Mouse (Mus musculus) liver, embryonic 16.5 days (tissue): ENCODE measurements around the gene Cldn12. TPM values are rescaled to one million over a fixed set of nuclear protein-coding genes. Genes with fewer than 3 reads are reported as not detected.

Experiments
- ATAC-seq: fragments of 200-750 bp; cut with Nextera tagmentation; 2 replicates; pipeline ENCODE4 v1.8.0; 2017; ENCODE audit warnings: low read depth, mild to moderate bottlenecking, moderate number of reproducible peaks, moderate library complexity
- H3K27ac ChIP-seq: fragments of 300-500 bp; sonication (generic); 2 replicates; pipeline ENCODE4 v1.5.1; 2014; ENCODE audit warnings: mild to moderate bottlenecking, low read length
- H3K27me3 ChIP-seq: fragments of 300-500 bp; sonication (generic); 2 replicates; pipeline ENCODE4 v1.6.1; 2014; ENCODE audit warnings: low read depth, low read length, mixed read lengths; ENCODE audit not compliant: control insufficient read depth, insufficient read depth
- H3K36me3 ChIP-seq: fragments of 300-500 bp; sonication (generic); 2 replicates; pipeline ENCODE4 v1.6.1; 2014; ENCODE audit warnings: mild to moderate bottlenecking; ENCODE audit not compliant: control insufficient read depth, insufficient read depth
- H3K4me1 ChIP-seq: fragments of 300-500 bp; sonication (generic); 2 replicates; pipeline ENCODE4 v1.6.1; 2014; ENCODE audit warnings: low read depth, low read length, mixed read lengths; ENCODE audit not compliant: control insufficient read depth
- H3K4me2 ChIP-seq: fragments of 300-500 bp; sonication (generic); 2 replicates; pipeline ENCODE4 v1.6.1; 2014; ENCODE audit warnings: low read depth, low read length, mixed read lengths
- H3K4me3 ChIP-seq: fragments of 300-500 bp; sonication (generic); 2 replicates; pipeline ENCODE4 v1.5.1; 2014; ENCODE audit warnings: low read depth, mild to moderate bottlenecking, low read length
- H3K9ac ChIP-seq: fragments of 300-500 bp; sonication (generic); 2 replicates; pipeline ENCODE4 v1.6.1; 2014; ENCODE audit warnings: low read depth, low read length
- H3K9me3 ChIP-seq: fragments of 300-500 bp; sonication (generic); replicated peaks from 2 replicates; pipeline ENCODE4 v1.6.1; 2016; ENCODE audit warnings: low read length; ENCODE audit not compliant: control insufficient read depth
- WGBS: fragments of 180-500 bp; shearing (Covaris S2); extraction: QIAGEN DNeasy Blood & Tissue Kit; methylation state at CpG from one replicate; pipeline ENCODE4 v1.1.7; 2014; ENCODE audit not compliant: insufficient replicate concordance; 5-methylcytosine and 5-hydroxymethylcytosine counted together
- polyA plus RNA-seq: library from polyadenylated mRNA; unstranded; fragments of >200 nt; fragmentation: Nextera tagmentation; extraction: Ambion mirVana; gene quantifications from 2 replicates; pipeline ENCODE4 v1.2.1, GENCODE M21; 2015

The Cldn12 gene
- polyA plus RNA-seq = 12.1 and 13.5 TPM in 2 replicates

DNA sequence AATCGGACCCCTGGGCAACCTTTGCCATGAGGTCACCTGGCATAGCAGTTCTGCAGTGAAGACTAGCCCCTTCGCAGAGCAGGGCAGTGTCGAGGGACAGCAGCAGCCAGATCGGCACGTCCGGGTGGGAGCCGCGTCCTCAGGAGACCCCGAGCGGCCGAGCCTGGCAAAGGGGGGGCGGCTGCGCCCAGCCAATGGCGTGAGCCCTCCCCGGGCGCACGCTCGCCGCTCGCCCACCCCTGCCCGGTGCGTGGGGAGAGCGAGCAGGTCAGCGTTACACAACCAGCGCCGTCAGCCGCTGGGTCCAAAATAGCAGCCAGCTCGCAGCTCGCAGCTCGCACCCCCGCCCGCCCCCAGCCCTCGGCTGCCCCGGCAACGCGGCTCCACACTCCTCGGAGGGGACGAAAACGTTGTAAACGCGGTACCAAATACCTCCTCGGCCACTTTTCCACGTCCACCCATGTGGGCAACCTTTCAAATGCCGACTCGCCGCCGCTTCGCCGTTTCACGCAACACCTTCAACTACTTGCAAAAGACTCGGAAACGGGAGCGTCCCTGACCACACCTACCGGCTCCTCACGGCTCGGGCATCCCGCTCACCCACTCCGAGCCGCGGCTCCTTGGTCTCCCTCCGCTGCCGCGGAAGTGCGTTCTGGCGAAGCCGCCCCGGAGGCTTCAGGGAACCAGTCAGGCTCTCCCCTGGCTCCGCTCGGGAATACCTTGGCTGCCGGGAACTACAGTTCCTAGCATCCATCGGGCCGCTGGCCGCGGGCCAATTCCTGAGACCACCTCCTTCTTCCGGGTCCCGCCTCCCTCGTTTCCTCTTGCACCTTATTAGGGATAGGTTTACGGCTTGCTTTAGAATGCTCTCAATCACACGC, at the start of gene Cldn12:
Cldn12 (minus strand) TSS at position 763 of the 881 bp plus-strand sequence.
- Histone ChIP-seq H3K9me3 (no peaks in the 10 kb centered on the region), H3K27me3 (no peaks in the 10 kb centered on the region), H3K4me3 (peak within 1 kb of the TSS; percentile 69), H3K36me3 (peaks cover 2% of the 10 kb centered on the region; the same call in 1 of the 2 replicates), H3K9ac (peak within 1 kb of the TSS; percentile 65), H3K27ac (peak within 1 kb of the TSS; percentile 82), H3K4me1 (no peaks in the 10 kb centered on the region), H3K4me2 (peak within 1 kb of the TSS; percentile 73)
- peak; percentile 91 for ATAC-seq
- under 1% methylated on average over 78 of the region's 79 CpGs for whole genome bisulfite sequencing

DNA sequence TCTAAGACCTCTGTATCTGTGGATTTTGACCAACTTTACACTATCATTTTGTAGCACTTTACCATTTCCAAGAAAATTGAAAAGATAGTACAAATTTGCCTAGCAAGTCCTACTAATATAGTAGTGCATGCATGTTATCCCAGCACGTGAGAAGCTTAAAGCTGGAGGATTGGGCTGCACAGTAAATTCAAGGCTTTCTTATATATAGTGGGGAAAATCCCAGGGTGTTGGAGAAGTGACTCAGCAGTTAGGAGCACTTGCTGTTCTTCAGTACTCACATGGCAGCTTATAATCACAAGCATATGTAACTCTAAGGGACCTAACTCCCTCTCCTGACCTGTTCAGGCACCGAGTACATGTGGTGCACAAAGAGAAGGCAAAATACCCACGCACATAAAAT, 47.7 kb upstream of the Cldn12 start:
- no peak overlapping the region for H3K4me2 ChIP-seq
- WGBS = 51% methylated on average over 3 of the region's 3 CpGs
- no peak overlapping the region for H3K4me3 ChIP-seq
- no peak overlapping the region for H3K9ac ChIP-seq
- H3K36me3 ChIP-seq = no peaks in the 10 kb centered on the region
- no peaks in the 10 kb centered on the region for H3K27me3 ChIP-seq
- ATAC-seq = no peak
- H3K27ac ChIP-seq = no peak overlapping the region
- H3K4me1 ChIP-seq = peaks cover 7% of the 10 kb centered on the region
- no peaks in the 10 kb centered on the region for H3K9me3 ChIP-seq

DNA sequence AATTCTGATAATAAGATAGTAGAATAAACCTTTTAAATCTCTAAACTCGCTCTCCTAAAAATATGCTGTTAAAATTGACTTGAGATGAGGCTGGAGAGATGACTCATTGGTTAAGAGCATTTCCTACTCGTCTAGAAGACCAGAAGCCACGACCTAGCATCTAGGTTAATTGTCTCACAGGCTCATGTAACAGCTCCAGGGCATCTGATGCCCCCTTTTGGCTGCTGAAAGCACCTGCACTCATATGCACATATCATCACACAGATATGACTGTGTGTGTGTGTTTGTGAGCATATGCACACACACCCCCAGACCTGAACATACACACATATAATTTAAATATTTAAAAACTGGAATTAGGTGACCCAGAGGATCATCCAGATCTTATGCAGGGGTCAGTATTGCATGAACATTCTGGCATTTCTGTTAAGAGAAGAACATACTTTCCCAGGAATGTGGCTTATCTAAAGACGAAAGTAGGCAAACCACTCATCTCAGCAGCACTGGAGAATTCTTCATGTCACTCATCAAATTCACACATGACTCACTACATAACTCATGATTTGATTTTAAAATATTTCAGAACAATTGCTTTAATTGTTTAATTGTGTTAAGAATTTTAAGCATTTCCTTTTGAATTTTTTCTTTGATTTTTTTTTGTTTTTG, 46.4 kb upstream of the Cldn12 start:
- Histone ChIP-seq H3K4me2 (no peak overlapping the region), H3K9me3 (no peaks in the 10 kb centered on the region), H3K4me3 (no peak overlapping the region), H3K36me3 (no peaks in the 10 kb centered on the region), H3K27ac (no peak overlapping the region), H3K9ac (no peak overlapping the region), H3K4me1 (peaks cover 7% of the 10 kb centered on the region), H3K27me3 (no peaks in the 10 kb centered on the region)
- 53% methylated on average over 4 of the region's 4 CpGs for WGBS
- ATAC-seq = no peak

DNA sequence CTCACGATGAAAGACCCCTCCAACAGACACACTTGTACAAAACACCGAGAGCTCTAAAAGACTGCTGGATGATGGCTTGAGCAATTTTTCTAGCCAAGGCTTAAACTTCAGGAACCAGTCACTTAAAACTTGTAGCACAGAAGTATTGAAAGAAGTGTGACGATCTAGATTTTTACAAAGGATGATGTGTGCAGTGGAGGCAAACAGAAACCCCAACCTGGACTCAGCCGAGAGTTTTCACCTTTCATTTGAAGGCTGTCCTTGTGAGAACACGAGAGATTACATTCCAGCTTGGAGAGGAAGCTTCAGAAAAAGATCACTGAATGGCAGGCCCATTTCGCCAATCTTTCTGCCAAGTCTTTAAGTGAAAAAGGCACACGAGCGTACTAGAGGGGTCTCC, 45.0 kb upstream of the Cldn12 start:
- Histone ChIP-seq H3K4me1 (peaks cover 7% of the 10 kb centered on the region), H3K36me3 (peaks cover under 1% of the 10 kb centered on the region), H3K9me3 (no peaks in the 10 kb centered on the region), H3K4me3 (peak overlapping the region; percentile 77), H3K9ac (peak overlapping the region; percentile 75; the same call in 1 of the 2 replicates), H3K4me2 (peak overlapping the region; percentile 76), H3K27ac (no peak overlapping the region), H3K27me3 (no peaks in the 10 kb centered on the region)
- no peak for ATAC-seq
- WGBS = 43% methylated on average over 8 of the region's 8 CpGs

DNA sequence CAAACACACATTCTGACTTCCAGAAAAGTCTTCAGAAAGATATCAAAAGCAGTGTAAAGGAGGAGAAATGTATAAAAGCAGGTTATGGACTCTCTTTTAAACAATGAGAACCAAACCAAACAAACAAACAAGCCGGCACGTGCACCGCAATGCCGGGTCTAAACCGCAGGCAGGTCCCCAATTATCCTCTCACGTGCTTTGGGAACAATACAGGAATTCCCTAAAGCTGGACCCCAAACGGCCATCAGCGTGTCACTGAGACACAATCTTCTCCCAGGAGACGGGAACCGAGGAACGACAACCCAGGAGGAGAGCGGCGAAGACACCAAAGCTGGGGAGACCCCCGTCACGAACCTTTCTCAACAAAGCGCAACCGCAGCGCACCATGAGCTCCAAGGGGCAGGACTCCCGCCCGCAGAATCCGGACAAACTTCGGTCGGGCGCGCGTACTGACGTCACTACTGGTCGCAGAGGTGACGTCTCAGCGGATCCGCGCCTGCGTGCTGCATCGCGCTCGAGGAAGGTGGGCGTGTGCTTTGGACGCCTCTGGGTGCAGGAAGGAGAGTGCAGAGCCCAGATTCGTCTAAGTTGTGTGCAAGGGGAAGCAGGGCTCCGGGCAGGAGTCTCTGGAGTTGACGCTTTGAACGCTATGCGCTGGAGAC, 44.5 kb upstream of the Cldn12 start, which contains the start of gene Gtpbp10:
Gtpbp10 (minus strand) TSS at position 460 of the 662 bp plus-strand sequence.
- H3K9ac ChIP-seq = peak within 1 kb of the TSS; percentile 75
- ATAC-seq = peak; percentile 96
- H3K27ac ChIP-seq = peak within 1 kb of the TSS; percentile 37; the same call in 1 of the 2 replicates
- peak within 1 kb of the TSS; percentile 76 for H3K4me2 ChIP-seq
- WGBS = under 1% methylated on average over 43 of the region's 43 CpGs
- H3K4me1 ChIP-seq = peaks cover 7% of the 10 kb centered on the region
- no peaks in the 10 kb centered on the region for H3K27me3 ChIP-seq
- H3K4me3 ChIP-seq = peak within 1 kb of the TSS; percentile 77
- peaks cover 6% of the 10 kb centered on the region for H3K36me3 ChIP-seq
- no peaks in the 10 kb centered on the region for H3K9me3 ChIP-seq

DNA sequence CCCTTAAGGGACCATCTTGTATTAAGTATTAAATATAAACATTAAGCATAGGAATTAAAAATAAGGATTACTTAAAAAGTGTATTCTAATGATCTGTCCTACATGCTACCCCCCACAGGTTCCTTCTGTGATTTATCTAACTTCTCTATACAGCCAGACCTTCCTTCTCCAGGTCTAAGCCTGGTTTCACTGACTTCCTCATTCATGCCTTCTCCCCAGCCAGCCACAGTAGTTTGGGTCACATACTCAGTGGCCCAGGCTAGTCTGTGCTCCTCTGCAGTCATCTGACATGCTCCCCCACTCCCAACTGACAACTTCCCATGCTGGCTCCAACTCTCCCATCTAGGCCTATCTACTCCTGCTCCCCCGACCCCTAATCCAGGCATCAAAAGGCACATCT, 36.4 kb upstream of the Cldn12 start:
- no peak overlapping the region for H3K27ac ChIP-seq
- no peaks in the 10 kb centered on the region for H3K4me1 ChIP-seq
- H3K27me3 ChIP-seq = no peaks in the 10 kb centered on the region
- no peak overlapping the region for H3K4me2 ChIP-seq
- peaks cover 6% of the 10 kb centered on the region for H3K36me3 ChIP-seq
- H3K9me3 ChIP-seq = no peaks in the 10 kb centered on the region
- no peak for ATAC-seq
- WGBS = 68% methylated on average over 1 of the region's 1 CpGs
- H3K9ac ChIP-seq = no peak overlapping the region
- no peak overlapping the region for H3K4me3 ChIP-seq

DNA sequence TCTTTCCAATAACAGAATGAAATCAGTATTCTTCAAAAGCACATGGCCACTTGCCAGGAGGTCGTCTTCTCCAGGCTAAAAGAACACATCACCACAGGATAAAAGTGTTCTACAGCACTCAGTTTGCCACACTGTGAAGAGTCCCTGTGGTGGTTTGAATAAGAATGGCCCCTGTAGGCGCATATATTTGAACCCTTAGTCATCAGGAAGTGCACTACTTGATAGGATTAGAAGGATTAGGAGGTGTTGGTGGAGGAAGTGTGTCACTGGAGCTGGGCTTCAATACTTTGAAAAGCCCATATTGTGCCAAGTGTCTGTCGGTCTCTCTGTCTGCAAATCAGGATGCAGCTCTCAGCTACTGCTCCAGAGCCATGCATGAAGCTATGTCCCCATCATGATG, 25.6 kb upstream of the Cldn12 start:
- Histone ChIP-seq H3K36me3 (peaks cover 5% of the 10 kb centered on the region), H3K27me3 (no peaks in the 10 kb centered on the region), H3K27ac (no peak overlapping the region), H3K4me1 (no peaks in the 10 kb centered on the region; the same call in 1 of the 2 replicates), H3K9me3 (no peaks in the 10 kb centered on the region), H3K4me3 (no peak overlapping the region), H3K4me2 (no peak overlapping the region), H3K9ac (no peak overlapping the region)
- 53% methylated on average over 3 of the region's 3 CpGs for WGBS
- ATAC-seq = no peak

DNA sequence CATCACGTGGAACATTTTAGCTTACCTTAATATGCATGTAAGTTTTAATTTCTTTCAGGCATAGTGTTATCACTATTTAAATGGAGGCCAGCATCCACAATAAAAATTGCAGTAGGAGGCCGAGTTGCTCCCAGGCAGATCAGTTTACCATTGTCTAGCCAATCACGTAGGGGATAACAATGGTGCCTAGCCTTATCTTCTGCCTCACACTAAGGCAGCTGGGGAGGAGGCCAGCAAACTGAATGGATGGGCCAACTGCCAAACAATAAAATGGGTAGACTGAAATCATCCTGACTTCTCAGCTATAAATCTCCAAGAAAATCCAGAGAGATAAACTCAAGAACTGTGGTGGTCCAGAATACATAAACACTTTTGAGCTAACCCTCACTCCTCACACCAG, 25.0 kb upstream of the Cldn12 start:
- Histone ChIP-seq H3K4me3 (no peak overlapping the region), H3K9ac (no peak overlapping the region), H3K27me3 (no peaks in the 10 kb centered on the region), H3K9me3 (no peaks in the 10 kb centered on the region), H3K27ac (no peak overlapping the region), H3K4me1 (no peaks in the 10 kb centered on the region; the same call in 1 of the 2 replicates), H3K36me3 (peaks cover 5% of the 10 kb centered on the region), H3K4me2 (no peak overlapping the region)
- 45% methylated on average over 3 of the region's 3 CpGs for WGBS
- 0 out of 2 replicates have a peak, but pooled peaks have one; percentile 30 for ATAC-seq
